Mouse (Mus musculus) hindbrain, embryonic 13.5 days (tissue): Measurements from ENCODE around the gene Ccdc185. TPM values are rescaled to one million over a fixed set of nuclear protein-coding genes. Genes with fewer than 3 reads are reported as not detected.

Experiments
- ATAC-seq: fragments of 200-750 bp; cut with Nextera tagmentation; 2 replicates; pipeline ENCODE4 v1.8.0; 2017; ENCODE audit warnings: moderate TSS enrichment; ENCODE audit not compliant: low FRiP score
- H3K27ac ChIP-seq: fragments of 300-500 bp; sonication (generic); 2 replicates; pipeline ENCODE4 v1.5.1; 2015; ENCODE audit warnings: inconsistent platforms, mild to moderate bottlenecking, moderate library complexity
- H3K27me3 ChIP-seq: fragments of 300-500 bp; sonication (generic); 2 replicates; pipeline ENCODE4 v1.6.1; 2015; ENCODE audit warnings: mild to moderate bottlenecking, inconsistent platforms
- H3K36me3 ChIP-seq: fragments of 300-500 bp; sonication (generic); 2 replicates; pipeline ENCODE4 v1.6.1; 2015; ENCODE audit warnings: mild to moderate bottlenecking, inconsistent platforms
- H3K4me1 ChIP-seq: fragments of 300-500 bp; sonication (generic); replicated peaks from 2 replicates; pipeline ENCODE4 v1.6.1; 2015; ENCODE audit warnings: inconsistent platforms
- H3K4me2 ChIP-seq: fragments of 300-500 bp; sonication (generic); 2 replicates; pipeline ENCODE4 v1.6.1; 2015; ENCODE audit warnings: inconsistent platforms, mild to moderate bottlenecking, moderate library complexity
- H3K4me3 ChIP-seq: fragments of 300-500 bp; sonication (generic); 2 replicates; pipeline ENCODE4 v1.5.1; 2015; ENCODE audit warnings: mild to moderate bottlenecking, inconsistent platforms
- H3K9ac ChIP-seq: fragments of 300-500 bp; sonication (generic); 2 replicates; pipeline ENCODE4 v1.6.1; 2015; ENCODE audit warnings: mild to moderate bottlenecking, inconsistent platforms
- H3K9me3 ChIP-seq: fragments of 300-500 bp; sonication (generic); 2 replicates; pipeline ENCODE4 v1.6.1; 2016; ENCODE audit warnings: inconsistent platforms
- WGBS: fragments of 180-500 bp; shearing (Covaris S2); methylation state at CpG from one replicate; pipeline ENCODE4 v1.1.7; 2015; 5-methylcytosine and 5-hydroxymethylcytosine counted together
- polyA plus RNA-seq: library from polyadenylated mRNA; unstranded; fragments of >200 nt; fragmentation: Nextera tagmentation; extraction: Ambion mirVana; gene quantifications from 2 replicates; pipeline ENCODE4 v1.2.1, GENCODE M21; 2015

Ccdc185 gene
- polyA plus RNA-seq, 1 experiment from 2014 or later: not detected

DNA sequence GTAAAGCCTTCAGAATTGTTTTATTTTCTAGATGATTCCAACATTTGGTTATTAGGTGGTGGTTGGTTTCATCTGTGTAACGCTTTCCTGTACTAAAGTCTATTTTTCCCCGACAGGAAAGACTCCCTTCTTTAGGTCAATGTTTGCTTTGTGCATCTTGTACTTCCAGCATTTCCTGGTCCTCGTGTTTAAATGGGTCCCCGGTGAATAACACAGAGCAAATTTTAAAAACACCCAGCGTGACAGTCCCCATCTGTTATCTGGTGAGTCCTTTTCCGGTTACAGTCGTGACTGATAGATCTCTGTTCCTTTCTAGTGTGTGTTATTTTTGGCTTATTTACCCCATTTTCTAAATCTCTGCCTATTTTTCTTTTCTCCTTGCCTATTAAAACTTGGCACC lies 16.3 kb downstream of the Ccdc185 start:
- Histone ChIP-seq H3K9ac (no peak overlapping the region), H3K4me2 (no peak overlapping the region), H3K27me3 (0 out of 2 replicates have a peak, but pooled peaks cover 3% of the 10 kb centered on the region), H3K27ac (no peak overlapping the region), H3K4me3 (no peak overlapping the region), H3K9me3 (no peaks in the 10 kb centered on the region), H3K36me3 (no peaks in the 10 kb centered on the region), H3K4me1 (peaks cover 5% of the 10 kb centered on the region)
- no peak for ATAC-seq
- 51% methylated on average over 7 of the region's 7 CpGs for WGBS

DNA sequence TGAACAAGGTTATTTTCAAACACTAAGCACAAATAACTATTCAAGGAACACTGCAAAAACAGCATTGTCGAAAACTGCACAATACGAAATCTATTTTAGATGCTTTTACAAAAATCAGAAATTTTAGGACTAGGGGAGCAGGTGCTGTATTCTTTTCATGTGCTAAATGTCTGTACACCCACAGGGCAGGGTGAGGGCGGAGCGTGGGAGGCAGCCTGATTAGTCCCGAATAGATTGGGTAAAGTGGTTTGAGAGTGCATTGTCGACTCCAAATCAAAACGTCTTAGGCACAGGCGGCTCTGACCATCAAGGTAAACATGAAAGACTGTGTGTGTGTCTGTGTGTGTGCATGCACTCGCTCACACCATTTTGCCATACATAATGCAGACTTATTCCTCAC lies 20.0 kb downstream of the Ccdc185 start:
- H3K27me3 ChIP-seq: no peaks in the 10 kb centered on the region
- H3K4me3 ChIP-seq: no peak overlapping the region
- 76% methylated on average over 9 of the region's 9 CpGs for WGBS
- no peak overlapping the region for H3K27ac ChIP-seq
- H3K9me3 ChIP-seq: no peaks in the 10 kb centered on the region
- no peak overlapping the region for H3K9ac ChIP-seq
- ATAC-seq: no peak
- H3K4me1 ChIP-seq: peaks cover 9% of the 10 kb centered on the region
- H3K36me3 ChIP-seq: no peaks in the 10 kb centered on the region
- no peak overlapping the region for H3K4me2 ChIP-seq

DNA sequence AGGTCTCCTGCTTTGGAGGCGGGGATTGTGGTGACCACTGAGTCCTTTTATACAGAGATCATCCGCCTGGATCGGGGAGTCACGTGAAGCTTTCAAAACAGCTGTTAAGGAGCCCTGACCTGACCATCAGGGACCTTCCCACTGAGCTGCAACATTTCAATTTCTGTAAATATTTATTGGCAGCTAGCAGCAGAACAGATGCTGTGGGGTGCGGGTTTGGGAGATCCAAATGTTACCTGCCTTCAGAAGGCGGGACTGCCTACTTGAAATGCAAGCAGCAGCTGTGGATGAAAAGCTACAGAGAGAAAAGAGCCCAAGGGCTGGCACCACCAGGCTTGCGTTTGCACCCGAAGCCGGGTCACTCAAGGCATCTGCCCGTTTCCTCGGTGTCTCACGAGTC lies 21.4 kb downstream of the Ccdc185 start:
- Histone ChIP-seq H3K4me2 (no peak overlapping the region), H3K27me3 (no peaks in the 10 kb centered on the region), H3K9me3 (no peaks in the 10 kb centered on the region), H3K4me1 (peaks cover 9% of the 10 kb centered on the region), H3K36me3 (no peaks in the 10 kb centered on the region), H3K27ac (no peak overlapping the region; the same call in 1 of the 2 replicates), H3K4me3 (no peak overlapping the region), H3K9ac (no peak overlapping the region)
- no peak for ATAC-seq
- WGBS: 42% methylated on average over 12 of the region's 12 CpGs

DNA sequence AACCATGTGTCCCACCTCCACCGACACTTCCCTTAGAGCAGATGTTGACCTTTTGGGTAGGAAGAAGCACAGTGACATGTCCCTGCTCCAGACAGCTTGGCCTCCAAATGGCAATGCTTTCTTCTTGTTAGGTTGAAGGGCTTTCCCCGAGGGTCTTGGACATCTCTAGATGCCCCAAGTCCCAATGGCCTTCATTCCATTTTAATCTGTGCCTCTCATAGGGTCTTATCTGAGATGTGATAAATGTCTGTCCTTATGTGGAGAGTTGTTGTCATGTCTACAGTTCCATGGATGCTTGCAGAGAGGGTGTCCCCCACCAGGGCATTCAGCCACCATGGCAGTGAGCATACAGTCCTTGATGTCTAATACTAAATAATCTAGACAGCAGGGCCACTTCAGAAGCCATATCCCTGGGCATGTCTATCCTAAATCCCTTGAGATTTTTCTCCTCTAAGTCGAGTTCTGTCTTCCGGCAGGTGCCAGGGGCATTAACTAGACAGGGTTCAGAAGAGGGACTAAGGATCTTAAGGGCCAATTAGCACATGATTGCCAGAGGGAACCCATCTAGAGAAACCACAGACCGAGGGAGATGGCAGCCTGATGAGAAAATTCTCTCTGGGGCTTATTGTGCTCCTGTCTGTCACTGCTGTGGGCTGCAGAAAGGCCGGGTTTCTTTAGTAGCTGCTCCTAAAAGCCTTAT lies 34.6 kb downstream of the Ccdc185 start:
- Histone ChIP-seq H3K36me3 (no peaks in the 10 kb centered on the region), H3K27ac (no peak overlapping the region), H3K9ac (no peak overlapping the region), H3K9me3 (no peaks in the 10 kb centered on the region), H3K27me3 (no peaks in the 10 kb centered on the region), H3K4me2 (no peak overlapping the region), H3K4me1 (peaks cover 7% of the 10 kb centered on the region; the same call in 1 of the 2 replicates), H3K4me3 (no peak overlapping the region)
- WGBS: 74% methylated on average over 6 of the region's 6 CpGs
- no peak for ATAC-seq

DNA sequence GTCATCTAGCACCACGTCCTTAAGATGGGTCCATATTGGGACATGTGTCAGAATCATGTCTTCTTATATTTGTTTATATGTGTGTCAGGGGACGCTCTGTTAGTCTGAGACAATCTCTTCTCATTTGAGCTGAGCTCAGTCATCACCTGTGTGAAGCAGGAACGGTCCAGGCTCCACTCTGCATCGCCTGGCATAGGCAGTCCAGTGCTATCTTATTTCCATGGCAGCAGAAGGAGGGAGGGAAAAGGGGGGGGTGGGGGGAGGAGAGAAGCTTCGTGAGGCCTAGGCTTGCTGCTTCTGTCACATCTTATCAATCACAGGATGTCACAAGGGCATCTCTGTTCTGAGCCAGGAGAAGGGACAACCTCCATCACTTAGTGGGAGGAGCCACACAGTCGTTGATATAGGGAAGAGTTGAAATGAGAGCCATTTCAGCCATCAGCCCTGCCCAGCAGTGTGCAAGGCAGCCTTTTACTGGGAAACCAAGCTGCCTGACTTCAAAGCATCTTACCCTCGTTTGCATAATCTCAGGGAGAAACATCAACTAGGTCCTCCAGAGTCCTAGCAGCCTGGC lies 37.5 kb downstream of the Ccdc185 start:
- no peak overlapping the region for H3K9ac ChIP-seq
- H3K4me2 ChIP-seq: no peak overlapping the region
- WGBS: 43% methylated on average over 7 of the region's 7 CpGs
- peaks cover 7% of the 10 kb centered on the region; the same call in 1 of the 2 replicates for H3K4me1 ChIP-seq
- no peak overlapping the region for H3K4me3 ChIP-seq
- no peaks in the 10 kb centered on the region for H3K27me3 ChIP-seq
- H3K27ac ChIP-seq: no peak overlapping the region
- no peaks in the 10 kb centered on the region for H3K9me3 ChIP-seq
- 0 out of 2 replicates have a peak, but pooled peaks have one; percentile 57 for ATAC-seq
- H3K36me3 ChIP-seq: no peaks in the 10 kb centered on the region

DNA sequence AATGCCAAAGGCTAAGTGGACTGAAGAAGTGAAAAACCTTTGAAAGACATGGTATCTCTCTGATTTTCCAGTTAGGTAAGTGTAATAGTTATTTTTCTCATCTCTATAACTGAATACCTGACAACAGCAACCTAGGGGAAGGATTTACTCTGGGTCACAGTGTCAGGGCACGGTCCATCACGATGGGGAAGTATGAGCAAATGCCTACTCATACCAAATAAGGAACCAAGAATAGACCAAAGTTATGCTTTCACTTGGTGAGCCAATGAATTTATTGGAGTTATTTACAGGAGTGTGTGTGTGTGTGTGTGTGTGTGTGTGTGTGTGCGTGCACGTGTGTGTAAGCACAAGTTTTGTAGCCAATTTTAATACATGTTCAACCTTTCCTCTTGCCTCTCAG lies 41.5 kb downstream of the Ccdc185 start:
- Histone ChIP-seq H3K9ac (no peak overlapping the region), H3K9me3 (peaks cover 13% of the 10 kb centered on the region), H3K4me3 (no peak overlapping the region), H3K4me2 (no peak overlapping the region), H3K27ac (no peak overlapping the region), H3K4me1 (peaks cover 7% of the 10 kb centered on the region; the same call in 1 of the 2 replicates), H3K27me3 (no peaks in the 10 kb centered on the region), H3K36me3 (no peaks in the 10 kb centered on the region)
- no peak for ATAC-seq
- 98% methylated on average over 4 of the region's 4 CpGs for whole genome bisulfite sequencing

DNA sequence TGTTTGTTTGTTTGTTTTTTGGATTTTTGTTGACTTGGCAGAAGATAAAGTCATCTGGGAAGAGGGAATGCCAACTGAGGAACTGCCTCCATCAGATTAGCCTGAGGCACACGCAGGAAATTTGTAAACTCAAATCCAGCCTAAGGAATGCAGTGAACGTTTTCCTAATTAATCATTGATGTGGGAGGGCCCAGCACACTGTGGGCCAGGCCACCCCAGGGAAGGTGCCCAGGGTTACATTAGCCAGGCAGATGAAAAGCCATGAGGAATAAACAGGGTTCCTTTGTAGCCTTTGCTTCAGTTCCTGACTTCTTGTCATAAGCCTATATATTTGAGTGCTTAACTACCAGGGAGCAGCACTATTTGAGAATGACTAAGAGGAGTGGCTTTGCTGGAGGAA lies 44.1 kb downstream of the Ccdc185 start:
- no peak overlapping the region for H3K9ac ChIP-seq
- H3K4me3 ChIP-seq: no peak overlapping the region
- ATAC-seq: no peak
- H3K27me3 ChIP-seq: no peaks in the 10 kb centered on the region
- peaks cover 13% of the 10 kb centered on the region for H3K9me3 ChIP-seq
- H3K4me1 ChIP-seq: peaks cover 5% of the 10 kb centered on the region
- H3K27ac ChIP-seq: no peak overlapping the region
- no peaks in the 10 kb centered on the region for H3K36me3 ChIP-seq
- H3K4me2 ChIP-seq: no peak overlapping the region
- 50% methylated on average over 2 of the region's 2 CpGs for WGBS

DNA sequence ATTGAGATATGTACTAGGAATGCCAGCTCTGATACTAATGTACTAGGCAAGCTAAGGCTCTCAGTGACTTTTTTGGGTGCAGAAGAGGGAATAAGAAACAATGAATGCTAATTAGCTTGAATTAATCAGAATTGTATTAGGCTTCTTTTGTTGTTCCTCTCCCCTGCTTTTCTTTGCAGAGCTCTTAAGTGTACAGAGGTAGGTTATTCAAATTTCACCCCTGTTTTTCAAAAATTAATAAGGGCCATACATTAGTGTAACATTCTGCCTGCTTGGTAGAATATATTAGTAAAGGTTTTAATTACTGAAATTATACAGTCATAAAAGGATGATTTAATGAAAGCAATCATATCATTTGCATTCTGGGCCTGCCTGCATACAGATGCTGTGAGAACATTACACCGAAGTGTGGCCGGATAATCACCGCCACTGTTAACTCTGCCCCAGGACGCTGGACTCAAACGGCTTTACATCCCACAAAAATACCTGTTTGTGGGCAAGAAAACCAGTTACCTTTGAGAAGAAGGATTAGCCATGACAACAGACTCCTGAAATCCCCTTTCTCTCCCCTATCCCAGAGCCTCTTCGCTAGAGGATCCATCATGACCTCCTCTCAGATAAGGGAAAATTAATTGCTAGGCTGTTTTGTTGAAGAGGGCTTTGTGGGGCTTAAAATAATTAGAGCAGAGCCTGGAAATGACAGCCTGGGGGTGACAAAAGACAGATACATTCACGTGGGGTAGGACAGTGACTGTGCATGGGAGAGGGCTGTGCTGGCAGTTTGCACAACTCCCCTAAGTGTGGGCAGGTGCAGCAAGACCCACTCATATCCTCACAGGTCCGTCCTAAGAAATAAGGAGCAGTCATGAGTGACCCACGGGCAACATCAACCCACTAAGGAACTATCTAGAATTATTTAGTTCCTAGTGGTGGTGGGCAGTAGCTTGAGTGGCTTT lies 49.3 kb downstream of the Ccdc185 start:
- Histone ChIP-seq H3K4me2 (no peak overlapping the region), H3K9ac (no peak overlapping the region), H3K4me1 (peaks cover 9% of the 10 kb centered on the region), H3K27ac (peak overlapping the region; percentile 76), H3K9me3 (no peaks in the 10 kb centered on the region), H3K4me3 (no peak overlapping the region), H3K36me3 (no peaks in the 10 kb centered on the region), H3K27me3 (no peaks in the 10 kb centered on the region)
- WGBS: 43% methylated on average over 9 of the region's 9 CpGs
- peak; percentile 82 for ATAC-seq

Other genes with a start within 250 kb of the Ccdc185 start
- gene Capn2, start 231.6 kb downstream of the Ccdc185 start, polyA plus RNA-seq: 85.0 and 85.8 TPM in 2 replicates
- 0.10 TPM in 2 replicates for gene Capn8, start 184.2 kb downstream of the Ccdc185 start, polyA plus RNA-seq
- gene Susd4, start 14.7 kb upstream of the Ccdc185 start, polyA plus RNA-seq: 57.4 and 59.7 TPM in 2 replicates
- gene Tlr5, start 205.6 kb upstream of the Ccdc185 start, polyA plus RNA-seq: 0.06 and 0.23 TPM in 2 replicates